Mouse (Mus musculus) liver, adult 2 months (tissue): Measurements from ENCODE around the gene Cd300ld3.

ENCODE experiments used
- CTCF ChIP-seq: fragments of 200-500 bp; IDR thresholded peaks from 2 replicates; pipeline ENCODE4 v1.5.1; 2011; ENCODE audit warnings: low read depth, low read length, control low read depth
- POLR2A ChIP-seq: fragments of 200-500 bp; IDR thresholded peaks from 2 replicates; pipeline ENCODE4 v1.6.1; 2011; ENCODE audit warnings: low read length, control low read depth; ENCODE audit not compliant: insufficient read depth; ENCODE audit errors: extremely low read depth

DNA sequence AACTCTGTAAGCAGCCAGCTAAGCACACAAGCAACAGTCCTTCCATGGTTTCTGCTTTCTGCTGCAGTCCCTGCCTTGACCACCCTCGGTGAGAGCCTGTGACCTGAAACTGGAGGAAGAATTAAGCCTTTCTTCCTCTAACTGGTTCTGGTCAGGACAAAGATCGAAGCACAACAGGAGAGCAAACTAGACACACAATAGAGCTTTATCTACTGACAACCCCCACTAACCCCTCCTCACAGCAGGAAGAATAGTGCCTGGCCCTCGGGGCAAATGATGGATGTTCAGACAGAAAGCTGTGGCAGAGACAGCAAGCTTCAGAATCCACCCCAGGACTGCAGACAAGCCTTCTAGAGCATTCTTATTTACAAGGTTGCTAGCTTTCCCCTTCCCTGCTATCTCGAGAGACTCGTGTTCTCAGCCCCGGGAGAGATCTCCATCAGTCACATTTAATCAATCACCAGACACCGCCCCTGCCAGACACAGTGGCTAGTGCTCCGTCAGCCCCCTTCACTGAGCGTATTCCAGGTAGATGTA lies 22.9 kb upstream of the Cd300ld3 start:
- TF ChIP-seq POLR2A (no peak), CTCF (no peak)
